Comparison of ENCODE assay signal across 12 mouse cellular contexts in genomic region chr2:124617440-124617839, GRCm38 (mm10).
A peak's percentile ranks its signal among the peaks of the same experiment; 100 is the strongest.
DNase-seq lines count a peak whose midpoint lies in the region; ATAC-seq and TF ChIP-seq lines count a peak whose summit lies in the region.
"Had no signal": no experiment of that assay in that cellular context is flagged by ENCODE, and none has a peak within 500 bp of the region (broad histone marks: within the 10 kb centered on the region; RNA-seq: fewer than 3 reads in every experiment).

No protein-coding gene starts in this region.

- 61% methylated on average over 9 of the region's 9 CpGs for WGBS in forebrain, embryonic 15.5 days
- WGBS in forebrain, embryonic 10.5 days, result 86% methylated on average over 9 of the region's 9 CpGs
- whole genome bisulfite sequencing in heart, embryonic 15.5 days, result 19% methylated on average over 9 of the region's 9 CpGs

- H3K9me3 ChIP-seq in forebrain, embryonic 15.5 days, result no peaks in the 10 kb centered on the region
- H3K9me3 ChIP-seq in forebrain, embryonic 10.5 days, result no peaks in the 10 kb centered on the region
- H3K9me3 ChIP-seq in heart, embryonic 15.5 days (replicated peaks), result no peaks in the 10 kb centered on the region

- no peaks in the 10 kb centered on the region for H3K36me3 ChIP-seq in forebrain, embryonic 15.5 days
- no peaks in the 10 kb centered on the region for H3K36me3 ChIP-seq in forebrain, embryonic 10.5 days (replicated peaks)
- H3K36me3 ChIP-seq in heart, embryonic 15.5 days, result no peaks in the 10 kb centered on the region

- H3K4me3 ChIP-seq in forebrain, embryonic 15.5 days, result no peak overlapping the region
- H3K4me3 ChIP-seq in forebrain, embryonic 10.5 days, result no peak overlapping the region
- H3K4me3 ChIP-seq in layer of hippocampus, adult 2 months, result peak overlapping the region; percentile 0; the same call in 1 of the 2 replicates
- H3K4me3 ChIP-seq in brown adipose tissue, adult 24 weeks (ENCODE audit: insufficient read depth, low read depth, low read length), result no peak overlapping the region
- peak overlapping the region; percentile 25 for H3K4me3 ChIP-seq in heart, embryonic 15.5 days

- no peak overlapping the region for H3K9ac ChIP-seq in forebrain, embryonic 15.5 days (replicated peaks)
- no peak overlapping the region for H3K9ac ChIP-seq in heart, embryonic 15.5 days

- DNase-seq in forebrain, embryonic 10.5 days (ENCODE audit: extremely low spot score, low spot score), result no peak
- DNase-seq in layer of hippocampus, adult 2 months (ENCODE audit: low spot score in 2 of 2), result no peak
- DNase-seq in layer of hippocampus, adult 9-11 months, result no peak
- DNase-seq in spleen, postnatal 36 days (ENCODE audit: low spot score in 2 of 2), result no peak
- DNase-seq in kidney, adult 11 months, result no peak
- DNase-seq: adrenal gland, postnatal 10 days; liver; right cerebral cortex, adult 18-20 months had no signal

- 0 out of 2 replicates have a peak, but pooled peaks have one; percentile 4 for ATAC-seq in forebrain, embryonic 15.5 days (replicated peaks)
- ATAC-seq in heart, embryonic 15.5 days (replicated peaks; ENCODE audit: insufficient number of reproducible peaks, insufficient read depth, low FRiP score, low read depth), result peak; percentile 84
- ATAC-seq: Patski had no signal

- H3K27ac ChIP-seq in forebrain, embryonic 15.5 days (replicated peaks), result no peak overlapping the region
- no peak overlapping the region for H3K27ac ChIP-seq in forebrain, embryonic 10.5 days
- H3K27ac ChIP-seq in layer of hippocampus, adult 2 months, result no peak overlapping the region
- H3K27ac ChIP-seq in brown adipose tissue, adult 24 weeks (replicated peaks; ENCODE audit: low read depth, low read length), result peak overlapping the region; percentile 19; the same call in 1 of the 2 replicates
- H3K27ac ChIP-seq in heart, embryonic 15.5 days, result peak overlapping the region; percentile 86

- TF ChIP-seq CTCF in layer of hippocampus, adult 2 months (conservative IDR thresholded peaks at IDR 0.05), result no peak

- H3K4me2 ChIP-seq in forebrain, embryonic 15.5 days (replicated peaks), result no peak overlapping the region; the same call in 1 of the 2 replicates
- peak overlapping the region; percentile 39 for H3K4me2 ChIP-seq in heart, embryonic 15.5 days

- H3K27me3 ChIP-seq in forebrain, embryonic 15.5 days, result no peaks in the 10 kb centered on the region
- H3K27me3 ChIP-seq in forebrain, embryonic 10.5 days (ENCODE audit: poor library complexity, severe bottlenecking), result peaks cover 10% of the 10 kb centered on the region
- no peaks in the 10 kb centered on the region for H3K27me3 ChIP-seq in heart, embryonic 15.5 days
- H3K27me3 ChIP-seq: Patski had no signal

- peaks cover 48% of the 10 kb centered on the region for H3K4me1 ChIP-seq in forebrain, embryonic 15.5 days
- H3K4me1 ChIP-seq in forebrain, embryonic 10.5 days, result peaks cover 18% of the 10 kb centered on the region
- peaks cover 44% of the 10 kb centered on the region for H3K4me1 ChIP-seq in brown adipose tissue, adult 24 weeks (ENCODE audit: control insufficient read depth, insufficient read depth, insufficient read length, low read length)
- peaks cover 90% of the 10 kb centered on the region for H3K4me1 ChIP-seq in heart, embryonic 15.5 days (replicated peaks)

Comparison
In these comparisons a context has a peak if more than half of its experiments do, and no peak if none do; other contexts are left out.
1. H3K27ac ChIP-seq: peak in brown adipose tissue, adult 24 weeks (single experiment) and heart, embryonic 15.5 days (single experiment); none in forebrain, embryonic 15.5 days (single experiment), forebrain, embryonic 10.5 days (single experiment) and layer of hippocampus, adult 2 months (single experiment).
2. H3K4me3 ChIP-seq: peak in layer of hippocampus, adult 2 months (single experiment) and heart, embryonic 15.5 days (single experiment); none in forebrain, embryonic 15.5 days (single experiment), forebrain, embryonic 10.5 days (single experiment) and brown adipose tissue, adult 24 weeks (single experiment).